Mouse (Mus musculus): Measurements from ENCODE around the gene Ces4a.
"Not testable (repeated sequence)": the region's sequence is repeated elsewhere in the genome, so short reads cannot be mapped to it uniquely, and the experiment has no call there.

Gene Ces4a

GRCm38 (mm10) chr8:105131509-105131908 lies at the start of gene Ces4a:
TSS of gene Ces4a (plus strand) at chr8:105131800.
- DNase-seq (ENCODE audit: low read depth in 2 of 2, low spot score in 2 of 2): no peak

GRCm38 (mm10) chr8:105083449-105084050 lies 48.0 kb upstream of the Ces4a start, which contains the start of gene Ces3b:
TSS of gene Ces3b (plus strand) at chr8:105083753.
- DNase-seq (ENCODE audit: low read depth in 2 of 2, low spot score in 2 of 2): no peak

GRCm38 (mm10) chr8:105088166-105088565 lies 43.4 kb upstream of the Ces4a start:
- not testable (repeated sequence) for DNase-seq (ENCODE audit: low read depth in 2 of 2, low spot score in 2 of 2)

- DNase-seq (ENCODE audit: low read depth in 2 of 2, low spot score in 2 of 2): no peak
Observed at GRCm38 (mm10) chr8:105088581-105088980, 43.0 kb upstream of the Ces4a start.

GRCm38 (mm10) chr8:105093992-105094391 lies 37.6 kb upstream of the Ces4a start:
- no peak for DNase-seq (ENCODE audit: low read depth in 2 of 2, low spot score in 2 of 2)

- DNase-seq (ENCODE audit: low read depth in 2 of 2, low spot score in 2 of 2): not testable (repeated sequence)
Observed at GRCm38 (mm10) chr8:105102101-105102785, 29.4 kb upstream of the Ces4a start.

GRCm38 (mm10) chr8:105103701-105104100 lies 27.9 kb upstream of the Ces4a start:
- not testable (repeated sequence) for DNase-seq (ENCODE audit: low read depth in 2 of 2, low spot score in 2 of 2)

- DNase-seq (ENCODE audit: low read depth in 2 of 2, low spot score in 2 of 2): no peak
Observed at GRCm38 (mm10) chr8:105104220-105104619, 27.4 kb upstream of the Ces4a start.

GRCm38 (mm10) chr8:105129864-105130263 lies 1.7 kb upstream of the Ces4a start:
- DNase-seq (ENCODE audit: low read depth in 2 of 2, low spot score in 2 of 2): no peak

GRCm38 (mm10) chr8:105138423-105138822 lies 6.8 kb downstream of the Ces4a start:
- peak; percentile 63 to 72 for DNase-seq (ENCODE audit: low read depth in 2 of 2, low spot score in 2 of 2)

GRCm38 (mm10) chr8:105142395-105142794 lies 10.8 kb downstream of the Ces4a start:
- no peak for DNase-seq (ENCODE audit: low read depth in 2 of 2, low spot score in 2 of 2)

- DNase-seq (ENCODE audit: low read depth in 2 of 2, low spot score in 2 of 2): no peak
Observed at GRCm38 (mm10) chr8:105151654-105152053, 20.1 kb downstream of the Ces4a start.

GRCm38 (mm10) chr8:105152623-105153398 lies 21.2 kb downstream of the Ces4a start:
- no peak for DNase-seq (ENCODE audit: low read depth in 2 of 2, low spot score in 2 of 2)

- no peak for DNase-seq (ENCODE audit: low read depth in 2 of 2, low spot score in 2 of 2)
Observed at GRCm38 (mm10) chr8:105154316-105154715, 22.7 kb downstream of the Ces4a start.

GRCm38 (mm10) chr8:105155091-105155745 lies 23.6 kb downstream of the Ces4a start:
- no peak for DNase-seq (ENCODE audit: low read depth in 2 of 2, low spot score in 2 of 2)

- DNase-seq (ENCODE audit: low read depth in 2 of 2, low spot score in 2 of 2): peak; percentile 67 to 69
Observed at GRCm38 (mm10) chr8:105157555-105157954, 26.0 kb downstream of the Ces4a start.

- no peak for DNase-seq (ENCODE audit: low read depth in 2 of 2, low spot score in 2 of 2)
Observed at GRCm38 (mm10) chr8:105158084-105158483, 26.5 kb downstream of the Ces4a start.

- DNase-seq (ENCODE audit: low read depth in 2 of 2, low spot score in 2 of 2): no peak
Observed at GRCm38 (mm10) chr8:105161121-105161652, 29.6 kb downstream of the Ces4a start.

GRCm38 (mm10) chr8:105164272-105164902 lies 32.8 kb downstream of the Ces4a start:
- no peak for DNase-seq (ENCODE audit: low read depth in 2 of 2, low spot score in 2 of 2)

- no peak for DNase-seq (ENCODE audit: low read depth in 2 of 2, low spot score in 2 of 2)
Observed at GRCm38 (mm10) chr8:105165191-105165590, 33.6 kb downstream of the Ces4a start.

- DNase-seq (ENCODE audit: low read depth in 2 of 2, low spot score in 2 of 2): no peak
Observed at GRCm38 (mm10) chr8:105167116-105167515, 35.5 kb downstream of the Ces4a start.

Measured in CD8-positive naive resting alpha-beta T cell, adult 2 months (primary cell).